Mouse (Mus musculus) CH12.LX (cell line): Measurements from ENCODE around the gene Kcnmb3. TPM values are rescaled to one million over a fixed set of nuclear protein-coding genes. Genes with fewer than 3 reads are reported as not detected.

ENCODE experiments used
- DNase-seq: peaks from one replicate; pipeline ENCODE4 v3.0.0-alpha.2; 2013; ENCODE audit errors: extremely low read depth
- H3K27ac ChIP-seq: 2 replicates; pipeline ENCODE4 v1.5.1; 2012; ENCODE audit warnings: low read depth, mild to moderate bottlenecking, control low read depth, moderate library complexity; ENCODE audit not compliant: insufficient read depth
- H3K27me3 ChIP-seq: replicated peaks from 2 replicates; pipeline ENCODE3; 2012; ENCODE audit warnings: inconsistent platforms
- H3K36me3 ChIP-seq, 2 experiments: replicated peaks in 1 of 2; 2 replicates each; pipeline versions ENCODE3 to v1.6.1; 2012; ENCODE audit warnings: inconsistent platforms in 1 of 2, low read length in 1 of 2, mild to moderate bottlenecking in 1 of 2, mixed read lengths in 1 of 2, moderate library complexity in 1 of 2; ENCODE audit not compliant: control insufficient read depth in 1 of 2, insufficient read depth in 1 of 2
- H3K4me1 ChIP-seq, 2 experiments: 2 replicates each; pipeline ENCODE4 v1.6.1; 2012; ENCODE audit warnings: inconsistent platforms in 1 of 2, moderate library complexity in 1 of 2; ENCODE audit not compliant: insufficient read depth in 2 of 2, control insufficient read depth in 1 of 2
- H3K4me2 ChIP-seq: 2 replicates; pipeline ENCODE4 v1.6.1; 2012; ENCODE audit warnings: low read depth, mild to moderate bottlenecking, control low read depth; ENCODE audit not compliant: poor library complexity, insufficient read depth, severe bottlenecking
- H3K4me3 ChIP-seq, 3 experiments: fragments of 150-350 bp in 1 of 3; sonication (generic) in 1 of 3; replicated peaks in 1 of 3; 2 replicates each; pipeline versions ENCODE3 to v1.5.1; 2011 to 2012; ENCODE audit warnings: low read depth in 2 of 3, low read length in 2 of 3, mild to moderate bottlenecking in 2 of 3, moderate library complexity in 2 of 3, control low read depth in 1 of 3, improper control_type of control experiment in 1 of 3, inconsistent platforms in 1 of 3, mixed read lengths in 1 of 3; ENCODE audit not compliant: poor library complexity in 1 of 3
- H3K79me2 ChIP-seq: replicated peaks from 2 replicates; pipeline ENCODE4 v1.6.1; 2012; ENCODE audit warnings: mild to moderate bottlenecking, moderate library complexity; ENCODE audit not compliant: control insufficient read depth, poor library complexity, insufficient read depth, severe bottlenecking; ENCODE audit errors: extremely low read depth
- H3K9ac ChIP-seq: 2 replicates; pipeline ENCODE4 v1.6.1; 2012; ENCODE audit warnings: low read depth, mild to moderate bottlenecking, control low read depth, moderate library complexity; ENCODE audit not compliant: insufficient read depth
- H3K9me3 ChIP-seq: replicated peaks from 2 replicates; pipeline ENCODE3; 2012; ENCODE audit warnings: low read length, inconsistent platforms, mixed read lengths
- BHLHE40 ChIP-seq: IDR thresholded peaks from 2 replicates; pipeline ENCODE4 v1.6.1; 2011; ENCODE audit warnings: mild to moderate bottlenecking, low read depth, low read length, improper control_type of control experiment
- CHD1 ChIP-seq: IDR thresholded peaks from 2 replicates; pipeline ENCODE4 v1.6.1; 2012; ENCODE audit warnings: low read depth, low read length, improper control_type of control experiment, inconsistent platforms
- CHD2 ChIP-seq: IDR thresholded peaks from 2 replicates; pipeline ENCODE4 v1.6.1; 2011; ENCODE audit warnings: low read length, improper control_type of control experiment
- CTCF ChIP-seq, 2 experiments: IDR thresholded peaks in 1 of 2; conservative IDR thresholded peaks in 1 of 2; 2 replicates each; pipeline ENCODE4 v1.5.1; 2011 to 2012; ENCODE audit warnings: low read depth in 2 of 2, low read length in 2 of 2, improper control_type of control experiment in 1 of 2, inconsistent platforms in 1 of 2, mild to moderate bottlenecking in 1 of 2, moderate library complexity in 1 of 2
- E2F4 ChIP-seq: IDR thresholded peaks from 2 replicates; pipeline ENCODE4 v1.6.1; 2011; ENCODE audit warnings: low read depth, low read length, improper control_type of control experiment; ENCODE audit not compliant: insufficient replicate concordance
- ELF1 ChIP-seq: IDR thresholded peaks from 2 replicates; pipeline ENCODE4 v1.6.1; 2014; ENCODE audit warnings: low read depth, mild to moderate bottlenecking, inconsistent platforms, low read length, improper control_type of control experiment
- EP300 ChIP-seq: IDR thresholded peaks from 2 replicates; pipeline ENCODE4 v1.6.1; 2011; ENCODE audit warnings: low read length, improper control_type of control experiment
- ETS1 ChIP-seq: conservative IDR thresholded peaks from 2 replicates; pipeline ENCODE4 v1.6.1; 2012; ENCODE audit warnings: low read depth, mild to moderate bottlenecking, inconsistent platforms, low read length, improper control_type of control experiment, moderate library complexity
- HCFC1 ChIP-seq: IDR thresholded peaks from 2 replicates; pipeline ENCODE4 v1.6.1; 2012; ENCODE audit warnings: low read depth, mild to moderate bottlenecking, inconsistent platforms, low read length, improper control_type of control experiment
- IRF4 ChIP-seq: IDR thresholded peaks from 2 replicates; pipeline ENCODE4 v1.6.1; 2014; ENCODE audit warnings: low read depth, mild to moderate bottlenecking, inconsistent platforms, low read length, improper control_type of control experiment
- JUN ChIP-seq: IDR thresholded peaks from 2 replicates; pipeline ENCODE4 v1.6.1; 2011; ENCODE audit warnings: low read depth, mild to moderate bottlenecking, low read length, improper control_type of control experiment, moderate library complexity; ENCODE audit not compliant: insufficient read depth
- JUND ChIP-seq: conservative IDR thresholded peaks from 2 replicates; pipeline ENCODE4 v1.6.1; 2011; ENCODE audit warnings: low read depth, low read length, improper control_type of control experiment
- KAT2A ChIP-seq: IDR thresholded peaks from 2 replicates; pipeline ENCODE4 v1.6.1; 2012; ENCODE audit warnings: low read length, improper control_type of control experiment, inconsistent platforms; ENCODE audit not compliant: insufficient replicate concordance
- MAX ChIP-seq: IDR thresholded peaks from 2 replicates; pipeline ENCODE4 v1.6.1; 2011; ENCODE audit warnings: low read length, improper control_type of control experiment
- MAZ ChIP-seq: IDR thresholded peaks from 2 replicates; pipeline ENCODE4 v1.6.1; 2012; ENCODE audit warnings: low read depth, mild to moderate bottlenecking, inconsistent platforms, low read length, improper control_type of control experiment, moderate library complexity
- MEF2A ChIP-seq: IDR thresholded peaks from 2 replicates; pipeline ENCODE4 v1.6.1; 2014; ENCODE audit warnings: low read depth, mild to moderate bottlenecking, inconsistent platforms, low read length, improper control_type of control experiment, borderline replicate concordance
- MXI1 ChIP-seq: IDR thresholded peaks from 2 replicates; pipeline ENCODE4 v1.6.1; 2011; ENCODE audit warnings: mild to moderate bottlenecking, low read depth, low read length, improper control_type of control experiment
- MYC ChIP-seq: IDR thresholded peaks from 2 replicates; pipeline ENCODE4 v1.6.1; 2011; ENCODE audit warnings: low read depth, mild to moderate bottlenecking, improper control_type of control experiment, low read length
- NELFE ChIP-seq: IDR thresholded peaks from 2 replicates; pipeline ENCODE4 v1.6.1; 2011; ENCODE audit warnings: low read depth, low read length, improper control_type of control experiment
- NRF1 ChIP-seq: IDR thresholded peaks from 2 replicates; pipeline ENCODE4 v1.6.1; 2014; ENCODE audit warnings: low read depth, mild to moderate bottlenecking, inconsistent platforms, low read length, improper control_type of control experiment, moderate library complexity
- PAX5 ChIP-seq: IDR thresholded peaks from 2 replicates; pipeline ENCODE4 v1.6.1; 2012; ENCODE audit warnings: low read length, inconsistent platforms, mixed read lengths
- POLR2A ChIP-seq: IDR thresholded peaks from 2 replicates; pipeline ENCODE4 v1.6.1; 2011; ENCODE audit warnings: low read depth, mild to moderate bottlenecking, improper control_type of control experiment, low read length
- RAD21 ChIP-seq: IDR thresholded peaks from 2 replicates; pipeline ENCODE4 v1.6.1; 2011; ENCODE audit warnings: low read depth, mild to moderate bottlenecking, low read length, improper control_type of control experiment, moderate library complexity
- SIN3A ChIP-seq: IDR thresholded peaks from 2 replicates; pipeline ENCODE4 v1.6.1; 2012; ENCODE audit warnings: low read length, improper control_type of control experiment, inconsistent platforms
- SMC3 ChIP-seq: IDR thresholded peaks from 2 replicates; pipeline ENCODE4 v1.6.1; 2011; ENCODE audit warnings: low read depth, low read length, improper control_type of control experiment
- TBP ChIP-seq: conservative IDR thresholded peaks from 2 replicates; pipeline ENCODE4 v1.6.1; 2011; ENCODE audit warnings: low read depth, low read length, improper control_type of control experiment
- TCF12 ChIP-seq: IDR thresholded peaks from 2 replicates; pipeline ENCODE4 v1.6.1; 2014; ENCODE audit warnings: low read depth, mild to moderate bottlenecking, inconsistent platforms, low read length, improper control_type of control experiment
- UBTF ChIP-seq: IDR thresholded peaks from 2 replicates; pipeline ENCODE4 v1.6.1; 2012; ENCODE audit warnings: low read depth, mild to moderate bottlenecking, inconsistent platforms, low read length, improper control_type of control experiment, moderate library complexity
- USF1 ChIP-seq: IDR thresholded peaks from 2 replicates; pipeline ENCODE4 v1.6.1; 2014; ENCODE audit warnings: low read depth, mild to moderate bottlenecking, inconsistent platforms, low read length, improper control_type of control experiment
- USF2 ChIP-seq: conservative IDR thresholded peaks from 2 replicates; pipeline ENCODE4 v1.6.1; 2011; ENCODE audit warnings: low read depth, low read length, improper control_type of control experiment
- ZC3H11A ChIP-seq: IDR thresholded peaks from 2 replicates; pipeline ENCODE4 v1.6.1; 2012; ENCODE audit warnings: low read depth, mild to moderate bottlenecking, inconsistent platforms, low read length, improper control_type of control experiment
- ZNF384 ChIP-seq: IDR thresholded peaks from 2 replicates; pipeline ENCODE4 v1.6.1; 2012; ENCODE audit warnings: low read depth, low read length, improper control_type of control experiment, inconsistent platforms
- dilution Hi-C: fragments of 300-500 bp; cut with MboI; formaldehyde crosslinking; loops from 2 replicates; pipeline ENCODE4 v1.14.3; 2020; ENCODE audit warnings: low sequenced_read_pairs; ENCODE audit not compliant: extremely low pct_unique_long_range_greater_than_20kb, extremely low pct_ligation_motif_present
- in situ Hi-C: fragments of 300-500 bp; cut with MboI; formaldehyde crosslinking; loops from 3 replicates; pipeline ENCODE4 v1.14.3; 2019; ENCODE audit warnings: low sequenced_read_pairs, low pct_ligation_motif_present, low pct_unique_long_range_greater_than_20kb, mixed read lengths
- polyA plus RNA-seq: library from polyadenylated mRNA; unstranded; fragments of >175 nt; gene quantifications from 2 replicates; pipeline ENCODE4 v1.2.1, GENCODE M21; 2012; ENCODE audit warnings: low read depth; ENCODE audit not compliant: insufficient read length
- total RNA-seq, 2 experiments: library from RNA; depleted of rRNA; stranded (reverse); fragments of 300-350 nt in 1 of 2; fragments of >200 nt in 1 of 2; gene quantifications; 2 replicates each; pipeline ENCODE4 v1.2.3; 2012 to 2014

Kcnmb3 gene
- total and polyA plus RNA-seq, 3 experiments = 1.0 to 4.7 (median 2.4) TPM

DNA sequence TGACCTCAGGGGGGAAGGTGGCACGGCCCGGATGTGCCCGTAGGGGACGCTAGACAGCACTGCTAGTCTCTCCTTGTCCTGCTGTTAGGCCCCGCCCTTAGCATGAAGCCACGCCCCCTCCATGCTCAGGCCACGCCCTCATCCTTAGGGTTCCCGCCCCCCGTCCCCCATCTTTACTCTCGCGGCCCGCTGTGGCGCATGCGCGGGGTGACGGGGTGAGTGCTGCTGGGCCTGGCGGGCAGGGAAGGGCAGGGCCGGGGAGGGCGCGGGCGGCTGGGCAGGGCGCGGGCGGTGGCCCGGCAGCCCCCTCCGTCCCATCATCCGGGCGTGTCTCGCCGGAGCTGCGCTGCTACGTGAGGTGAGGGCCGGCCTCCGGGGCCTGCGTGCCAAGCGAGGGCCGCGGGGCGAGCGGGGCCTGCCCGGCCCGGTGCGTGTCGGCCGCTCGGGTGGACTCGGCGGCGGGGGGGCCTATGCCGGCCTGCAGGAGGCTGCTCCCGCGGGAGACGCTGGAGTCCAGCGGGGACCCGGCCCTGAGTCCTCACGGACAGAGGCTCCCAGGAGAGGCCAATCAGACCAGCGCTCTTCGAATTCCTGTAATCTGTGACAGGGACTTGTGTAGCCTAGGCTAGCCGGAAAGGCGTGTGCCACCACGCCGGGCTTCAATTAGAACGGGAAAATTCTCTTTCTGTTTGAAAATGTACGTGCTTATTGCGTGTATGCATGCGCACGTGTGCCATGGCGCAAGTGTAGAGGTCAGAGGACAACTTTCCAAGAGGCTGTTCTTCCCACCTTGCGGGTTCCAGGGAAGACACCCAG, 18.6 kb upstream of the Kcnmb3 start (continued):
- no peak for TF ChIP-seq JUN
- TF ChIP-seq USF1 = no peak
- TF ChIP-seq IRF4 = 0 out of 2 replicates have a peak, but pooled peaks have one; percentile 53
- peak; percentile 78; the same call in 1 of the 2 replicates for TF ChIP-seq MYC
- no peak for TF ChIP-seq KAT2A
- no peak for TF ChIP-seq CHD1
- TF ChIP-seq ZC3H11A = no peak
- peak; percentile 45; the same call in 1 of the 2 replicates for TF ChIP-seq HCFC1
- TF ChIP-seq SIN3A = 0 out of 2 replicates have a peak, but pooled peaks have one; percentile 28

DNA sequence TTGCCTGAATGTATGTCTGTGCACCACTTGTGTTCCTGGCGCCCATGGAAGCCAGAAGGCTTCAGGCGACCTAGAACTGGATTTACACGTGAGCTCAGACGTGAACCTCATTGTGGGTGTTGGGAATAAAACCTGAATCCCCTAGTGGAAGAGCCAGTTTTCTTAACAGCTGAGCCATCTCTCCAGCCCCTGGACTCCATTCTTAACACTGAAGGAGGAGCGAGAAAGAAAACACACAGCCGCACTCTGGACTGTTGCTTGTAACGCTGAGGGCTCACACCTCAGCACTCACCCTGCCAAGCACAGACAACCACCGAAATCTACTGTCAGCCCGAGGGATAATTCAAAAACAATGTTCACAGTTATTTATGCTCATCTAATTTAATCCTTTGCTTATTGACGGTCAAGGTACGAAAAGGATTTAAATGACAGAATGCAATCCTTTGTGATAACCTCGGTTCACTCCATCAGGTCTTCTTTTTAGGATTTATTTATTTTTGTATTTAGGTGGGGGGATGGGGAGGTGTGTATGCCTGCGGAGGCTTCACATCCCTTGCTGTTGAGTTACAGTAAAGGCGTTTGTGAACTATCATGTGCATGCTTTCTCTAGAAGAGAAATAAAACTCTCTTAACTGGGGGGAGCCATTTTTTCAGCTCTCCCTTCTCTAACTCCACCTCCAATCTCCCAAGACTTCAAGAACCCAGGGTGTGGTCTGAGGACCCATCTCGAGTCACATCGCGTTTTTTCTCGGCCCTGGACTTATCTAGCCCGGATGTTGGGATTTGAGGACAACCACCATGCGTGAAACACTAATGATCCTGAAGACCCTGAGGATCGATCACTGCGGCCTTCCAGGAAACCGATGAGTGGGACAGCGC, 17.7 kb upstream of the Kcnmb3 start, which contains the start of gene Zfp639:
TSS of gene Zfp639 (plus strand) at position 764 of the 879 bp plus-strand sequence.
- peak; percentile 32 for DNase-seq
- Histone ChIP-seq H3K4me2 (peak within 1 kb of the TSS; percentile 86), H3K4me3 (peak within 1 kb of the TSS; percentile 75 to 93 (median 78)), H3K27ac (peak within 1 kb of the TSS; percentile 61), H3K27me3 (no peaks in the 10 kb centered on the region), H3K36me3 (peaks cover 0 to 22% of the 10 kb centered on the region in 2 experiments), H3K4me1 (peaks cover 3 to 30% of the 10 kb centered on the region in 2 experiments), H3K9ac (peak within 1 kb of the TSS; percentile 79), H3K9me3 (no peaks in the 10 kb centered on the region), H3K79me2 (peaks cover 22% of the 10 kb centered on the region)
- dilution Hi-C loops (no loop called here), in situ Hi-C loops (loop anchor here (10.0 to 25.0 kb wide), 2 partner anchors 175 to 722 kb away; no protein-coding TSS in a partner anchor)
- TF ChIP-seq CTCF (conservative IDR thresholded peaks at IDR 0.05 in 1 of 2, IDR thresholded peaks at IDR 0.05 in 1 of 2; ENCODE audit: low read depth in 2 of 2, low read length in 2 of 2) (no peak), UBTF (no peak), MXI1 (peak; percentile 43), MAZ (0 out of 2 replicates have a peak, but pooled peaks have one; percentile 29), ZC3H11A (no peak), PAX5 (no peak), KAT2A (no peak), JUND (no peak), ETS1 (peak; percentile 14; the same call in 1 of the 2 replicates), E2F4 (no peak), USF2 (no peak), MYC (peak; percentile 64; the same call in 1 of the 2 replicates), TCF12 (no peak), RAD21 (no peak), TBP (0 out of 2 replicates have a peak, but pooled peaks have one; percentile 6), EP300 (peak; percentile 43; the same call in 1 of the 2 replicates), ELF1 (no peak), IRF4 (no peak; the same call in 1 of the 2 replicates), MAX (no peak), NRF1 (no peak), MEF2A (no peak), ZNF384 (peak; percentile 38; the same call in 1 of the 2 replicates), NELFE (no peak), POLR2A (no peak; the same call in 1 of the 2 replicates), BHLHE40 (peak; percentile 56), HCFC1 (no peak; the same call in 1 of the 2 replicates), JUN (no peak), SMC3 (no peak), CHD2 (peak; percentile 27; the same call in 1 of the 2 replicates), USF1 (no peak)
